Mouse (Mus musculus) kidney, adult 11 months (tissue): ENCODE data around the gene Sept3.
A peak's percentile ranks its signal among the peaks of the same experiment; 100 is the strongest.

Experiments used
- DNase-seq: peaks from one replicate; pipeline ENCODE4 v3.0.0; 2022

Gene Sept3

DNA sequence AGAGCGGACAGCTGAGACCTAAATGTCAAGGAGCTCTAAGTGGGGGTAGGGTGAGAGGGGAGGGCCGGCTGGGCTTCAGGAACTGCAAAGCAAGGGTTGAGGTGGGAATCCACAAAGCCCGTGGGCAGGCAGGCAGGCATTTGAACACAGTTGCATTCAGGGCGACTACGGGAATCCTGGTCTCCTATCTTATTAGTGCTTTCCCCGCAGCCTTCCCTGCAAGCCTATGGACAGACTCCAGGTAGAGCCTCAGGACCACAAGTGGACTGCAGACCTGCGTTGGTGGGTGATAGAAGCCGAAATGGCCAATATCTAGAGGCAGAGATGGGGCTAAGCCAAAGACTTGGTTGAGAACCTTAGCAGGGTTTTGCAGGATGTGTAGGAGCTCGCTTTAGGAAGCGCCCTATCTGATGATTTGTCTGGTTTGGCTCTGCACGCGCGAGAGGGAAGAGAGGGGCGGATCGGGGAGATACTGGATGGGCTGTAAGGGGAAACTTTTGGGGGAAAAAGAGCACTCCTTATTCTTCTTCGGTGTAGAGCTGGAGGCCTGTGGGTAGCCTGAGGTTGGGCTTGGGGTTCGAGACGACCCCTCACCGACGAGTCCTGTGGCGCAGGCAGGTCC is 65.8 kb downstream of the Sept3 start:
- no peak for DNase-seq

DNA sequence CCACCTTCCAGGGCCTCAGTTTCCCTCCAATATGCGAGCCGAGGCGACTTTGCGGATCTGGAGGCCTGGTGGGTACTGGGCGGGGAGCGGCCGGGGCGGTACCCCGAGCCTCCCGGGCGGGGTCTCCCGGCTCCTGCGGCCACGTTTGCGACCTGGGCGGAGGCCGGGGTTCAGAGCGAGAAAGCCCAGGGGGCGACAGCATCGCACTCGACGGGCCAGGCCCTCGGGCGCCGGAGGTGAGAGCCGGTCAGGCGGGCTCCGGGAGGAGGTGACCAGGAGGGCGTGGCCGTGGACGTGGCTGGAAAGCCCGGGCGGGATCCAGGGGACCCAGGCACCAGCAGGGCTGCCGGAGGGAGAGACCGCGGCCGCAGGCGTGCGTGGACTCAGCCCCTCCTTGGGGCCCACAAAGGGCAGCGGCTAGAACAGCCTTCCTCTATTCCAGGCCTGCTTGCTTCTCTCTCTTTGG is 66.4 kb downstream of the Sept3 start:
- peak; percentile 34 for DNase-seq

GRCm38 (mm10) chr15:82341675-82342542 is 67.2 kb downstream of the Sept3 start:
- no peak for DNase-seq

DNA sequence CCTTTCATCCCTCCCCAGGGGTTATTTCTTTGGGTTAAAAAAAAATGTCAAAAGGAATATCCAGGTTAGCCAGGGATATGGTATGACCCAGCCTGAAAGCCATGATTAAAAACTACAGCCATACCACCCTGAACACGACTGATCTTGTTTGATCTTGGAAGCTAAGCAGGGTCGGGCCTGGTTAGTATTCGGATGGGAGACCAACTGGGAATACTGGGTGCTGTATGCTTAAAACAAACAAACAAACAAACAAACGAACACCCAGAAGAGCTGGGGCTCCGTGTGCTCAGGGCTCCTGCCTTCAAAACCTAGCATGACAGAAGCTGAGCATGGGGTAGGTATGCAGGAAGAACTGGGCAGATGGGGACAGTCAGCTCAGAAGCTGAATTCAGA is 67.8 kb downstream of the Sept3 start:
- no peak for DNase-seq

DNA sequence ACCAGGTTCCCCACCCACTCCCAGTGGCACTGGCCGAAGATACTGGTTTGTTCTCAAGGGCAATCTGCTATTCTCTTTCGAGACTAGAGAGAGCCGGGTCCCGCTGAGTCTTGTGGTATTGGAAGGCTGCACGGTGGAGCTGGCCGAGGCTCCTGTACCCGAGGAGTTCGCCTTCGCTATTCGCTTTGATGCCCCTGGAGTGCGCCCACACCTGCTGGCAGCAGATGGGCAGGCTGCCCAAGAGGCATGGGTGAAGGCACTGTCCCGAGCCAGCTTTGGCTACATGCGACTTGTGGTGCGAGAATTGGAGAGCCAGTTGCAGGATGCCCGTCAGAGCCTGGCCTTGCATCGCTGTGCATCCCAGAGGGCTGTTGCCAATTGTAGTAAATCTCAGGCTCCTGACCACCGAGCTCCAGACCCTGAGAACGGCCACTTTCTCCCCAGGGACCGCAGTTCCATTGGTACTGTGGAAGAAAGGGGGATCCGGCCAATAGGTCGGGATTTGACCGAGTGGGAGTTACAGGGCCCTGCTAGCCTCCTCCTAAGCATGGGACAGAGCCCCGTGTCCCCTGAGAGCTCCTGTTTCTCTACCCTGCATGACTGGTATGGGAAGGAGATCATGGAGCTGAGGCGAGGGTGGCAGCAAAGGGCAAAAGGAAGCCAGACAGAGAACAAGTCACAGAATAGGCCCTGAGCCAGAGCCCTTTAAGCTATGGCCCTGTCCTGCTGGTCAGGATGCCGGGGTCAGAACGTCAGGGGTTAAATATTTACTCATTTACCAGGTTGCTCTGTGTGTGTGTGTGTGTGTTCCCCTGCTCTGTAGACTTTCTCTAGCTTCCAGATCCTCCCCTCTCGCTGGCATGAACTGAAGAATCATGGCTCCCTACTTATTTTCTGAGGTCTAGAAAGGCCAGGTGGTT is 68.9 kb downstream of the Sept3 start:
- peak; percentile 78 for DNase-seq
